Mouse (Mus musculus) heart, postnatal 10 days (tissue): ENCODE measurements at regions not wholly inside any gene's neighbourhood (a gene's known extent, or its start where the extent isn't known, plus 50 kb on each side); places are given as distances from the start of the nearest gene placed in this dataset.

ENCODE experiments used
- DNase-seq, 2 experiments: peaks; one replicate each; pipeline ENCODE4 v3.0.0; 2021
- intact Hi-C: fragments of 180-260 bp; cut with DNase I; formaldehyde crosslinking; loops from one replicate; pipeline ENCODE4 v1.15.1; 2025

DNA sequence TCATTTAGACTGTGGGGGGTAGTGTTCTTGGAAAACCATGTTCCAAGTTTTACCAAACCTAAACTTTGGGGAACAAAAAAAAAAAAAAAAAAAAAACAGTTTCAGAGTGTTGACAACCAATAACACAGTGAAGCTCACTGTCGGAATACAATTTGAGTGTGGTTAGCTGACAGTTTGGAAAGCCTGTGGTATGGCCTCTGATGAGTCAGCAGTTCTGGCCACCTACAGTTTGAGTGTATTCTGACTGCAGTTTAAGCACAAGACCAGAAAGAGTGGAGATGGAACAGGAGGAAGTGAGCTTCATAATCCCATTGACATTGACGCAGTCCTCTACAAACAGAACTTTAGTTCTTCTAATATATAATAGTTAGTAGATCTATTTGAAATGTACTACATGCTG, 303.0 kb downstream of the Inhba start:
- DNase-seq: no peak
- intact Hi-C loops: no loop called here

DNA sequence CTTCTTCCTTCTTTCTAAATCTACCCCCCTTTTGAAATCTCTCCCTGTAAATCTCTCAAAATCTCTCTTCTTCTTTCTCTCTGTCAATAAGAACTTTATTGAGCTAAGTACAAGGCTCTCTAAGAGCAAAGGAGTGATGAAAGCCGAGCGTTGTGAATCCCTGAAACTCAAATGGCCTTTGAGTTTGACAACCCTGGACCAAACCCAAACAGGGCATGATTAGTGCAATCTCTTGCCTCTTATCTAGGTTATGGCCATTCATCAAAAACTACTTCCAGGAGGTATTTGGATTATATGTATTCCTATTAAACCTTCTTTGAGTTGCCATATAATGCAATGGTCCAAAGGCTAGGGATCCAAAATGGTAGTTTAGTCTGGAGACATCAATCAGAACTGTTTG, 304.0 kb downstream of the Inhba start:
- no peak for DNase-seq
- intact Hi-C loops: no loop called here

- intact Hi-C loops: no loop called here
- no peak for DNase-seq
These were observed 304.9 kb downstream of the Inhba start for GRCm38 (mm10) chr13:16316581-16316980.

GRCm38 (mm10) chr13:16317412-16317811, 305.8 kb downstream of the Inhba start:
- DNase-seq: no peak

GRCm38 (mm10) chr13:16320392-16320791, 308.7 kb downstream of the Inhba start:
- intact Hi-C loops: no loop called here
- no peak for DNase-seq

More at GRCm38 (mm10) chr13:16317412-16317811, 305.8 kb downstream of the Inhba start:
- intact Hi-C loops: no loop called here

- DNase-seq: no peak
- intact Hi-C loops: no loop called here
These were observed 314.0 kb downstream of the Inhba start for GRCm38 (mm10) chr13:16325661-16326060.

DNA sequence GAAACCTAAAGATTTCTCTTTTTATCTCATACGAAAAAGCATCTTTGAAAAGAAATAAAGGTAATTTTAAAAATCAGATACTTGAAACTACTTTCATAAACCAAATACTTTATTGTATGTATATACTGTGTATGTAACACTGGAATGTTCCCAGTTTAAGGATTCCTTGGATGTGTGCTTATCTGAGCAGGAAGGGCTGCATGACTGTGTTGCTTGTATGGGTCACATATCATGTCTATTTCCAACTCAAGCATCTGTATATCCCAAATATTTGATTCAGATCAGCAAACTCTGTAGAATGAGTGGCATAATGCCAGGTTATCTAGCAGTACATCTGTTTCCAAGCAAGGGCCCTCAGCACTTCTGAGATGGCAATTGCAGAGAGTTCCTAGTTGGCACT, 330.1 kb downstream of the Inhba start:
- intact Hi-C loops: no loop called here

GRCm38 (mm10) chr13:16342171-16342570, 330.5 kb downstream of the Inhba start:
- no peak for DNase-seq
- intact Hi-C loops: no loop called here

More for the DNA sequence above, 330.1 kb downstream of the Inhba start:
- DNase-seq: no peak

- DNase-seq: peak; percentile 10 to 21
These were observed 331.8 kb downstream of the Inhba start for GRCm38 (mm10) chr13:16343280-16343945.

DNA sequence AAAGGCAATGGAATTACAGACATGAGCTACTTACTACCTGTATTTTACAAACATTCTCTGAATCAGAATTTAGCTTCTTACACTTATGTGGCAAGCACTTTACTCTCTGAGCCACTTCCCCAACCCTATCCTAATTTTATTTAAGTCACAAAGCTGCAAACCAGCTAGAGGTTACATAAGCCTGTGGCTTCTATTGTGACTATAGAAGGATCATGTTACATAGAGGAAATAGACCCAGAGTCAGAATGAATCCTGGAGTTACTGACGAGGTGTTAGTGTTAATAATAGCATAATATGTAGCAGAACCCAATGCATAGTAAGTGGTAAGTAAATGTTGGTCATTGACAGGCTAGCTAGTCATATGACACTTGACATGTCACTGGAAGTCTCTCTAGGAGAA, 337.7 kb downstream of the Inhba start:
- no peak for DNase-seq
- intact Hi-C loops: no loop called here

More at GRCm38 (mm10) chr13:16343280-16343945, 331.8 kb downstream of the Inhba start:
- intact Hi-C loops: no loop called here

GRCm38 (mm10) chr13:16350061-16350460, 338.4 kb downstream of the Inhba start:
- intact Hi-C loops: no loop called here
- no peak for DNase-seq

DNA sequence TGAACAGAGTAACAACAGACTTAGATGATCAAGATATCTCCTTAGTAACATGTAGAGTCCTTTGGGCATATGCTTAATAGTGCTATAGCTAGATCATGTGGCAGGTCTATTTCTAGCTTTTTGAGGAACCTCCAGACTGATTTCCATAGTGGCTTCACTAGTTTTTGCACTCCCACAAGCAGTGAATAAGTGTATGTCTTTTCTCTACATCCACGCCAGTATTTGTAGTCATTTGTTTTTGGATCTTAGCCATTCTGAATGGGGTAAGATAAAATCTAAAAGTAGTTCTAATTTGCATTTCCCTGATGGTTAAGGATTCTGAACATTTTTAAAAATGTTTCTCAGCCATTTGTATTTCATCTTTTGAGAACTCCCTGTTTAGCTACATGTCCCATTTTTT, 343.7 kb downstream of the Inhba start:
- DNase-seq: no peak
- intact Hi-C loops: no loop called here

- DNase-seq: no peak
- intact Hi-C loops: no loop called here
These were observed 367.8 kb downstream of the Inhba start for GRCm38 (mm10) chr13:16379492-16379891.

GRCm38 (mm10) chr13:16379949-16380348, 368.3 kb downstream of the Inhba start:
- DNase-seq: no peak
- intact Hi-C loops: no loop called here

DNA sequence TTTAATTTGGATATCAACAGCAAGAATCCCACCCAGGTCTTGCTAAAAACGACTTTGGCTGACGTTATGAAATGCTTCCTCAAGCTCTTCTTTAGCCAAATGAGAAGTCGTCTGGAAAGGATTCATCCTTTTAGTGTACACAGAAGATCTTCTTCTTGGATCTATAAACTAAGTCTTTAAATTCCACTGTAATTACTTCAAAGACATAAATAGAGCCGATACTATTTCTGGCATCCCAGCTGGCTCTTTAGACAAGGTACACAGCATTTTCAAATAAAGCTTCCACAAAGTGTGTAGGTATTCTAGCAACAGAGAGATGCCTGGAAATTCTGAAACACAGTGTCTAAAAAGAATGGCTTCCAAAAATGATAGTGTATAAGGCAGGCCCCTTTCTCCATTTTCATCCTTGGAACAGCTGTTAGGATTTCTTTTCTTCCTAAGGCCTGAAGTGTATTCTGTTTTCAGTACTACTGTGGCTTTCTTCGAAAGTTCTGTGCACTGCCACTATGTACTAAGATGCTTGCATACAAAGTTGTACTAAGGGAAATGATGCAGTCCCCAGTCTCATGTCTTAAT, 371.4 kb downstream of the Inhba start:
- peak in 1 of 2 experiments; percentile 1 for DNase-seq
- intact Hi-C loops: no loop called here

DNA sequence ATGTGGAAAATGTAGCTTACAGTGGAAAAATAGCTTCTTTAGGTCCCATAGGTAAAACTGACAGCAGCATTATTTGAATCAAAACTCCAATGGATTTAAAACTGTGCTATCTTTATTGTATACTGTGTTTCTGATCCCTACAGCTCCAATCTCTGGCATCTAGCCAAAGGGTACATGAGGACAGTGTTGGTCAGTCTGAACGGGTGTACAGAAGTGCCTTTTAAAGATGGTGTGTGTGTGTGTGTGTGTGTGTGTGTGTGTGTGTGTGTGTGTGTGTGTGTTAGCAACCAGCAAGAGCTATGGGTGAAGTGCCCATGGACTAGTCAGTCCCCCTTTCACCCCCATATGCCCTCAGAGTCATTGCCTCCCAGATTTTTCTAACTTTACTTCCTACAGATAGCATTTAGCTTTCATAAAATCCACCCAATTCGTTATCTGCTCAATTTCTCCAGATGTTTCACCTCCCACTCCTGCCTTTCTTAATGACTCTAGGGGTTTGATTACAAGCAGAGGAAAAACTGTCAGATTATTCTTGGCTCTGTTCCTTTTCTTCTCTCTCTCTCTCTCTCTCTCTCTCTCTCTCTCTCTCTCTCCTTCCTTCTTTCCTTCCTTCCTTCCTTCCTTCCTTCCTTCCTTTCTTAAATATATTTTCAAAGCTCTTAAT, 404.8 kb downstream of the Inhba start:
- peak; percentile 12 to 23 for DNase-seq
- intact Hi-C loops: no loop called here

DNA sequence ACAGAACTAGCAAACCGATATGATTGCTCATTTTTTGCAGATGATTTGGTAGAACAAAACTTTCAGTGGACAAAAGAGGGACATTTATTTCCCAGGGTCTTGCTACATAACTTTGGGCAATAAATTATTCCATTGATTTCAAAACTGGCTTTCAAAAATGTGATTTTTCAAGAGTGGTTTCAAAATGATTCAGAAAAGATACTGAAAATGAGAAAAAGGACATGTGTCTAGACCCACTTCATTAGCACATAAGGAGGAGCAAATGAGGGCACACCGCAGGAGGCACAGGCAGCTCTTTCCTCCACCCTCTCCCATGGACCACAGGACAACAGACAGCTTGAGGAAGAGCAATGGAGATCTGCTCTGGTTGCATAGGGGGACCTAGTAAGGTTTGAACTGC, 412.5 kb downstream of the Inhba start:
- intact Hi-C loops: no loop called here

GRCm38 (mm10) chr13:16435436-16435835, 423.8 kb downstream of the Inhba start:
- no peak for DNase-seq
- intact Hi-C loops: no loop called here

More for the DNA sequence above, 412.5 kb downstream of the Inhba start:
- DNase-seq: no peak

DNA sequence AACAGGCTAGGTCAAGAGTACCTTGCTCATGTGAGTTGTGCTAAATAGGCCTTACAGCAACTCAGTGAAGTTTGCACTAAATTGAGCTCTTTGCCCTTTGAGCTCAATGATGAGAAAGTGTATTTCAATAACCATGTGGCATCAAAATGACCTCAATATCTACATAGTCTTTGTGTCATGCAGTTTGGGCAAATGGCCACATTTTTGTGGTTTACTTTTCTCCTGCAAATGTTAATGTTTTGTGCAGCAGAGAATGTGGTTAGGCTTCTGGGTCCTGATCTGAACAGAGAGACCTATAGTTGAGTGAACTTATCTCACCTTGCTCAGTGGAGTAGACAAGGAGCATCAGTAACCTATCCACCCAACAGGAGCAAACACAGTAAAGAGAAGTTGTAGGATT, 441.6 kb downstream of the Inhba start:
- no peak for DNase-seq
- intact Hi-C loops: no loop called here

GRCm38 (mm10) chr13:16459743-16460142, 448.1 kb downstream of the Inhba start:
- intact Hi-C loops: no loop called here
- no peak for DNase-seq

DNA sequence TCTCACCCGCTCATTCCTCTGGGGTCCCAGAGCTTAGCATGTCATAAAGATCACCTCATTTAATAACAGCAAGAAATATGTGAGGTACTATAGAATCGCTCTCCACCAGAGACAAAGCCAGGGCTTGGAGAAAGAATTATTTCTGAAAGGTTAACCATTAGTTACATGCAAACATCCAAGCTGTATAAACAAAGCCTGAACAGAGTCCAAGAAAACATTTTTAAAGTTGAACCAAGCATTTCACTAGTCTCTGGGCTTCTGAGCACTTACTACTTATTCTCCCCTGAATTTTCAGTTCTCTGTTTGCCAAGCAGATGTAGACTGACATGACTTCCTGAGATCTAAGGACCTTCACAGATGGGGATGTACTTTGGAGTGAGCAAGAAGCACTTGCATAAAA, 450.0 kb downstream of the Inhba start:
- intact Hi-C loops: no loop called here
- no peak for DNase-seq

GRCm38 (mm10) chr13:16464823-16465222, 453.2 kb downstream of the Inhba start:
- intact Hi-C loops: no loop called here
- DNase-seq: no peak
